Mouse (Mus musculus) megakaryocyte-erythroid progenitor cell, adult 5-6 weeks (primary cell): Measurements from ENCODE around the gene Foxn3. TPM values are rescaled to one million over a fixed set of nuclear protein-coding genes. Genes with fewer than 3 reads are reported as not detected.

Source experiments
- ATAC-seq: replicated peaks from 2 replicates; pipeline ENCODE4 v1.8.0; 2016; ENCODE audit warnings: mild to moderate bottlenecking, inconsistent platforms; ENCODE audit not compliant: severe bottlenecking, poor library complexity, low FRiP score, low TSS enrichment
- total RNA-seq, 2 experiments: library from RNA; stranded (forward) in 1 of 2; stranded (reverse) in 1 of 2; fragments of 200-1000, 215-1000 nt in 1 of 2; fragments of >200 nt in 1 of 2; fragmentation: Nextera tagmentation in 1 of 2; gene quantifications; 2 replicates each; pipeline ENCODE4 v1.2.3; 2014 to 2017

Foxn3 gene
- total RNA-seq (2014; fragmentation: Nextera tagmentation) = 118 and 140 TPM in 2 replicates
- 36.9 and 47.6 TPM in 2 replicates for total RNA-seq (2017)

DNA sequence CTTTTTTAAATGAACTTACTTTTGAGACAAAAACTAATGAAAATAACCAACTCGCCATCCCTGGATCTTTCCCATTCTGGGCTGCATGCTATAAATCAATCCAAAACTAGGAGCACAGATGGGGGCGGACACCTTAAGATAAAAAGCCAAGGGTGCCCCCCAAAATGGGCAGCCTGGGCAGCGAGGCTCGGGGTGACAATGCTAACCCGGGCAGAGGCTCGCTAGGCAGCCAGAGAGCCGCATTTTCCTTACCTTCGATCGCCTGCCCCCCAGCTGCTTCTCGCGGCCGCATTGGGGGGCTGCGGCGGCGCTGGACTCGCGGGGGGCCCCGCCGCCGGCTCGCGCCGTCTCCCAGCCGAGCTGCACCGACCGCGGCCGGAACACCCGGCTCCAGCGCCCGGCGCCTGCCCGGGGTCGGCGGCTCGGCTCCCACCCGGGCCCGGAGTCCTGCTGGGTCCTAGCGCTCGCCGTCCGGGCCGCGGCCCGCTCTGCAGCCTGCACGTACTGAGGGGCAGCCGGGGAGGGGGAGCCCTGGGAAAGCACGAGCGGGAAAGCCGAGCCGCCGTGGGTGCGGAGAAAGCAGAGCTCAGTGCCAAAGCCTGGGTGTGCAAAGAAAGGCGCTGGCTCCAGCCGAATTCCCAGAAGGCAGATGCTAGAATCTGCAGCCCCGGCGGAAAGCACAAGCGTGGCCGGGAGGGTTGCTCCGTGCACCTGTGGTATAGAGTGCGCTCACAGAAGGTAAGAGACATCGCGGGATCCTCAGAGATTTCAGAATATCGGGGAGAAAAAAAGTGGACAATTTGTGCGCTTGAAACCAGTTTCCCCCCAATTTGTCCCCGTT lies at the start of gene Foxn3:
Gene Foxn3 (minus strand): TSS at position 364 of the 841 bp plus-strand sequence.
- ATAC-seq = peak; percentile 43

DNA sequence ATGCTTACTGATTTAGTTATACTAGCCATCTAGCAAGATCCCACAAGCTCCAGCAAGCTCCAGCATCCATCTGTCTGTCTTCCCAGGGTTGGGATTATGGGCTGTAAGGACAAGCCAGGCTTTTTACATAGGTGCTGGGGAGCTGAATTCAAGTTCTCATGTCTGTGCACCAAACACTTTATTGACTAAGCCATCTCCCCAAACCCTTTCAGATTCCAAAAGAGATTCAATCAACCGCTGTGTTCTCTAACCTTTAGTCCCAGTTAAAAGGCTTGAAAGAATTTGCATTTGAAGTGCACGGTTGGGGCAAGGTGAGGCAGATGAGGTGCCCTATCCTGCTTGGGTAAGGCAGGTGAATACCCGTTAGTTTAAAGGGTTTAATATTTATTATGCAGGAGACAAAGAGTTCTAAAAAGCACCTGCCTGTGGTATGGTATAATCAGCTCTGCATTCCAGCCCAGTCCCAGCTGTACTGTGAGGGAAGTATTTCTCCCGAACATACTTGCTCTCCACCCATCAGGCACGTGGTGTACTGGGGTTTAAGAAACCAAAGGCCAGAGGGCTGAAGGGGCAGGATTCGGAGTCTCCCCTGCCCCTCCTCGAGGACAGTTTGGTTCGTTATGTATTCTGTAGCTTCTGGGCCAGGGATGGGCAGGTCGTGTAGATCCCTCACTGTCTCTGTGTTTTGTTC lies 48.9 kb upstream of the Foxn3 start:
- no peak for ATAC-seq

DNA sequence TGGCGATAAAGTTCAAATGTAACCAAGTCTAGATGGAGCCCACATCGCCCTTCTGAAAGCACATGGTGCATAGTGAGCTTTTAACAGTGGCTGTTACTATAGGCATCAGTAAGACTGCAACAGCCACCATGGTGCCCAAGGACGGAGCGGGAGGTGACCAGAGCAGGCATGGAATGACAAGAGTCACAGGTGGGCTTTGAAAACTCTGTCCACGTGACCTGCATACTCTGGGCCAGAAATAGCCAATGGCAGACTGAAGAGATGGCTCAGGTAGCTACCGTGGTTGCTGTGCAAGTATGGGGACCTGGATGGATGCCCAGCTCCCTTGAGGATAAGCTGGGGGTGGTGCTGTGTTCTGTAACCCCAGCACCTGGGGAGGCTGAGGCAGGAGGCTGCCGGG lies 47.5 kb upstream of the Foxn3 start:
- no peak for ATAC-seq

DNA sequence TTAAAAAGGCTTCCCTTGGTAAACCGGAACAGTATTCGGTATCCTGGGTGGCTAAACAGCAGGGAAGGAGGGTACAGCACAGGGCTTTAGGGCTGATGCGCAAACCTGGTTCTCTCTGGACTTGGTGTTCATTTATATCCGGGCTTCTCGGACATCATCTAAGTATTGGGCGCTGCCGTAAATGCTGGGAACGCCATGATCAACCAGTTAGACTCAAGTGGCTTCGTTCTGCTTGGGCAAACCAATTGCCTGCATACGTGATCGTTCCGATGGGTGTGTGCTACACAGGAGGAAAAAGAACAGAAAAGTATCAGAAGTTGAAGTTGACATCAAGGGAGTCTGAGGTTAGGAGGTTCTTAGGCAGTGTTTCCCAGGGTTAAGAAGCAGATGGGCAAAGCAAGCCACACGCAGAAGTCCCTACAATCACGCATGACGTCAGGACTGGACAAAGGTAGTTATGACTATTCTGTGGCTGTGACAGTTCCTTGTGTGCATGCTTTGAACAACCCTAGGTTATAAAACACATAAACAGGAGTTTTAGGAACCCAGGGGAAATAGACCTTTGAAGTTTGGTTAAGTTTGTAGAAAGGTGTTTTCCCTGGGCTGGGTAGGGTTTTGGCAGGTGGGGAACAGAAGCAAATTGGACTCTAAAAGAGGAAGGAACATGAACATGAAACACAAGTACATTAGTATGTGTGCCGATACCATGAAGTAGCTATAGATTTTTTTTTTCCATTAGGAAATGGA lies 46.9 kb upstream of the Foxn3 start:
- ATAC-seq = no peak

DNA sequence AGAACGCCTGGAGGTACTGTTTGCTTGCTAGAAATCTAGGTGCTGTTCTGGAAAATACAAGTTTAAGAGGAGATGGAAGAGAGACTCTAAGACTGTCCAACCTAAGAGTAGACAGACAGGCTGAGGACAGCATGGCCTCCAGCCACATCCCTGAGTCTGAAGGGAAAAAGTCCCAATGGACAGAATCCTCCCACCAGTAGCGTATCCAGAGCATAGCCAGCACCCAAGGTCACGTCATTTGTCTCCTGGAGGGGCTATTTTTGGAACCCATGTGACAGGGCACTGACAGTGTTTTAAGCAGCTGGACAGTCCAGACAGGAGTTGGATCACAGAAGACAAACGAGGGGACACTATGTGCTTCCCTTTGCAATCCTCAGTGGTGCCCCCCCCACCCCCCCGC lies 46.3 kb upstream of the Foxn3 start:
- ATAC-seq = no peak

DNA sequence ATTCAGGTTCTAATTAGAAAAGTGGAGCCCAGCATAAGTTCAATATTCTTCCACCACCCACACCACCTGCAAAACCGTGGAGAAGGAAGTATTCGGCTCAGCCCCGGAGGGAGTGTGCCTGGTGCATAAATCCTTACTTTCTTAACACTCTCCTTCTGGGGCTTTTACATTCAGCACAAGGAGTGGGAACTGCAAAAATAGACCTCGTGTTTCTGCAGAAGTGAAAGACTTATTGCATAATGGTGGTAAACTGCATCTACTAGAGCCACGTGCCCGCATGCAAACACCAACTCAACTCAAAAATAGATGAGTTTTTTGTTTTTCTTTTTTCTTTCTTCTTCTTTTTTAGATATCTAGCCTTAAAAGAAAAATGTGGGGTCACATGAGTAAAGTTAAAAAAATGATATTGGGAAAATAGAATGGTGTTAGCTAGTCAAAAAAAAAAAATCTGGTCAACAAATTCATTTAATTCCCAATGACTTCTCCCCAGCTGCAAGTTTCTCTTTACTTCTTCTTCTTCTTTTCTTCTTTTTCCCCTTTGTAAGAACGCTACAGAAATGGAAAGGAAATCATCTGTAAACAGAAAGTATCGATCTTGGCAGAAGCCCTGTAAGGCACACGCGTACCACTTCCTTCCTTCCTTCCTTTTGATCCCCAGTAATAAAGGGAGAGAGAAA lies 45.0 kb upstream of the Foxn3 start:
- ATAC-seq = no peak

DNA sequence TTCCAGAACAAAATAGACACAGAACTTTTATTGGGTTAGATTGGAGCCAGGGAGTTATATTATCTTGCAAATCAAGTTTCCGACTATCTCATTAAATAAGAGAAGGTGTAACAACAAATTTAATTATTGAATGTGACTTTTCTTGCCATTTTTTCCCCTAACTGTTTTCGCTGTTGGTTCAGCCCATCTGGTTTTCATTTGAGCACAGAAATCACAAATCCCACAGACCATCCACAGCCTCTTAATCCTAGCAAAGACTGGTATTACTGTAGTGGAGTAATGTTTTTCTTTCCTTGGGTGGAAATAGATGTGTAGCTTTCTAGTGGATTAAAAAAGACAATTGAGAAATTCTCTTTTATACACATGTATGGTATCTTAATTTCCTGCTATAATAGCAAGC lies 40.0 kb upstream of the Foxn3 start:
- ATAC-seq = no peak

DNA sequence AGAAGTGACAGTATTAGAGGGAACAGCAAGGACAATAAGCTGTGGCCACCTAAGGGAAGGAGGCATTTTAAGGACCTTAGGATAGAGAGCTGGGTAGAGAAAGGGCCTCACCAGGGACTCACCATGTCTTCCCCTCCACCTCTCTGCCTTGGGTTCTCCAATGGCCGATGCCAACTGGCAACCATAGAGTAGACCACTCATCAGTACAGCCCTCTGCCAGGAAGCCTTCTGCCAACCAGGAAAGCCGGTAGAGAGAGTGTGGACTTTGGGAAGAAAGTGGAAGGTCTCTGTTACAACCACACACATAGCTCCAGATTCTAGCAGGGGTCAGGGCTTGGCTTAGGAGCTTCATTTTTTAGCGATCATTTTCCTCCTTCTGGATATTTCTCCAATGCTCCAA lies 38.5 kb upstream of the Foxn3 start:
- ATAC-seq = no peak

DNA sequence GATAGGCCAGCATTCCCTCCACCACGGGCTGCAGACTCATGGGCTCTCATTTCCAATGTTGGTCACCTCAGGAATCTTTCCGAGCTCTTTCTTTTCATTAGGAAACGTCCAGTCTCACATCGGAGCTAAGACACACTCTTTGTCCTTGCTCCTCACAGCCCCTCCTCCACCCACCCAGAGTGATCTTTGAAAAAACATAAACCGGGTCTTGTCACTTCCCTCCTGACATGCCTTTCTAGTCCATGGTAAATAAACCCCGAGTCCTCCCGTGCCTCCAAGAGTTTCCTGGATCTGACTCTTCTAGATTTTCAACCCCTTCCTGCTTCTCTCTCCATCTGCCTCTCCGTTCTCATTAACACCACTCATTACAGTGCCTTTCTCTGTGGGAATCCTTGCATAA lies 38.0 kb upstream of the Foxn3 start:
- no peak for ATAC-seq

DNA sequence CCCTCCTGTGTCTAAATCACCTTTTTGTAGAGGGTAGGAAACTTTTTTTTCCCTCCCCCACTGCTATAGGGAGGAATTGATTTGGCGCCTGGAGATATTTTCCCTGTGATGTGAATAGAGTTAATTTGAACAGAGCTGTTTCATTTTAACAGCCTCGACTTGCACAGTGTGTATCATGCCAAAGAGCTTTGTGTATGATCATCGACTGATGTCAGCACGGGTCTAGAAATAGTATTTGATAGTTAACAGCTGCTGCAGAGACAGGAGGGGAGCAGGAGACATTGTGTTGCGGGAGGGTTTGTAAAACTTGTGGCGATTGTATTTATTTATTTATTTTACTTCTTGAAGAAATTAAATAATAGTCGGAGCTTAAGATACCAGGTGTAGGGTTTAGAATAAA lies 36.2 kb upstream of the Foxn3 start:
- no peak for ATAC-seq

DNA sequence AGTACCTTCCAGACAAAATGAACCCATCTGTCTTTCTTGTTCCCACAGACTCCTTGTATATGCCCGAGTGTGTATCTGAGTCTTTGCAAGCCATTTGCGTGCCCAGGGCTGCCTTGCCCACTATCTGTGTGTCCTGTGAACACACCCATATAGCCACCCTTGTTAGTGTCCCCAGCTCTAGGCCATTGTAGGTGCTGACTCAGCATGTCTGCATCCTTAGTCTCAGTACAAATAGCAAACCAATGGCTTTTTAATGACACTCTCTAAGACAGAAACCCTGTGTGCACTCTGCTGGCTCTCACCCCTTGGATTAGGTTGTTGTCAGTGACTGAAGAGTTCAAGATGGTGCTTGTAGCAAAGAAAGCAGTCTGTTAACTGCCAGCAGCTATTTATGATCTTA lies 33.0 kb upstream of the Foxn3 start:
- no peak for ATAC-seq

DNA sequence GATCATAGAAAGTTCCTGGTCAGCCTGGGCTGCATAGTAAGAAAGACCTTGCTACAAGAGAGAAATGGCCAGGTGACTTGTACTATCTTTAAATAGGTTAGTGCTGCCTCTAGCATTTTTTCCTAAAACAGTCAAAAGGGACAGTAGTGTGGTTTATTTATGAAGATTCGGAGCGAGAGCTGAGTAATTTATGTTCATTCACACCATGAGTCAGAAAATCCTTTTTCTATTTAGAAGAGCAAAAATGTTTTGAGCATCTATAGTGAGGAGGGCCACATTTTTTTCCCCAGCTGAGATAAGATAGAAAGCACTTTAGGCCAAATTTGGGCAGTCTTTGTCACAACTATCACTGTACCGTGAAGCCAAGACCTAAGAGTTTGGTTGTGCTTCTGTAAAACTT lies 24.0 kb upstream of the Foxn3 start:
- no peak for ATAC-seq

DNA sequence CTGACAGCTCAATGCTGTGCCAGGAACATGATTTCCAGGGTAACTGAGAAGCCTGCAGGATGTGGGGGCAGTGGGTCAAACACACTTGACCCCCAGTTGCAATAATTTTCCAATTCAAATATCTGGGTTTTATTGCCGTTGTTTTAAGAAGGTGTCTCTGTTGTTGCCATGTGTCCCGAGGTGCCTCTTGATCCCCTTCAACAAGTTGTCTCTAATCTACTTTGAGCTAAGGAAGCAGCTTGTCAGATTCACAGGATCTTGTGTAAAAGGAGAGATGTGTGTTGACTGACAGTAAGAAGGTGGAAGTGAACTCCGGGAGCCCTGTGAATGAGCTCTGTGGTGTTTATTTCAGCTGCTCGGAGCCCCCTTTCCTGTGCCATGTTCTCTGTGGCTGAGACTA lies 16.6 kb upstream of the Foxn3 start:
- ATAC-seq = no peak

DNA sequence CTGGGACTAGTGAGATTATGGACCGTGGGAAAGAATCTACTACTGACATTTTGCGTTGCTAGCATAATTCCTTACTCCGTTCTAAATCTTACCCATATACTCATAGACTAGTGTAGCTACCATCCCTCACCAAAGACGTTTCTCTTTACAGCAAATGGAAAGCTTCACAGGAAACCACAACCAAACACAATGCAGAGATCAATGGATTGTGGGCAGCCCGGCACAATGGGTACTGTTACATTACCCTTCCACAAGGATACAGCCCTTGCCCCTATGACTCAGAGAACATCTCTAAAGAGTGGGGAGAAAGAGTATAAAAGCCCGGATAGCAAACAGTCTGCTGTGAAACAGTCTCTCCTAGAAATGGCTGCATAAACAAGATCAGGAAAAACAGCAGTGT lies 13.3 kb upstream of the Foxn3 start:
- ATAC-seq = no peak

DNA sequence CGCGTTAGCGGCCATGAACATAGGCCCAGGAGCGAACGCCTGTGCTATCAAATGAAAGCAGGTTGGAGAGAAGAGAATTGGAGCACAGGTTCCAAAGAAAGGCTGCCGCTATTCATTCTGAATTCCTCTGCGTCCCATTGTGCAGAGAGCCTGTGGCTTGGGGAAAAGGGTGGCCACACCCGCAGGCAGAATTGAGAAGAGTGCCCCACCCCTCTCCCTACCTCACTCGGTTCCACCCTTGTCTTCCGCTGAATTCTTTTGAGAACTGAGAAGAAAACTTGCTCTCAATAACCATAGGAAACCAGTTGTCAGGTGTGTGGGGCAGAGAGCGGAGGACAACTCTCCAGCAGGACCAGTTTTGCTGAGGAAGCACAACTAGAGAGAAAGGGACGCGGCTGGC lies 10.9 kb upstream of the Foxn3 start:
- ATAC-seq = peak; percentile 49; the same call in 1 of the 2 replicates

DNA sequence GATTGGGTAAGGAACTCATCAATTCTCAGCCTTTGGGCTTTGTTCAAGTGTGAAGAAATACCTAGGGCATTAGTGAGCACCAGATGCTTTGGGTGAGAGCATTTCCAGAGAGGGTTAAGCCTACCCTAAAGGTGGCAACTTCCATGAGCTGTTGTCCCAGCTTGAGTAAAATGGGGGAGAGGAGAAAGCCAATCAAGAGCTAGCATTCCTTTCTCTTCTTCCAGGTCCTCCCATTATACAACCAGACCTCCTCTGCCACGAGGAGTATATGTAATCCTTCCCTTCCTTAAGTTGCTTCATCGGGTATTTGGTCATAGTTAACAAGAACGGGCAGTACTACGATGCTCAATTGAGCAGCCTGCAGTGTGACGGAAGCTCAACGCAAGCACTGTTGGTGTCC lies 9.7 kb upstream of the Foxn3 start:
- no peak for ATAC-seq

DNA sequence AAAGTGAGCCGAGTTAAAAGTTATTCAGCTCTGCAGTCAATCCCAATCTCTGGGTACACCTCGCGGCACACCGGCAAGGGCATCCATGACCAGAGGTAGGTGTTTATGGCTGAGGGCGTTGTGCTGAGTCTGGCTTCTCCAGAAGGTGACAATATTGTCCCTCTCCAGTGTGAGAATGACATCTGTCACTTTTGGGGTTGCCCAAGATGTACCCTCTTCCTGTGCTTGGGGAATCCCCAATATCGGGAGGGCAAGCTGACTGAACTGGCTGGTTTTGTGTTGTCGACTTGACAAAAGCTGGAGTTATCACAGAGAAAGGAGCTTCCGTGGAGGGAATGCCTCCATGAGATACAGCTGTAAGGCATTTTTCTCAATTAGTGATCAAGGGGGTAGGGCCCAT lies 8.6 kb upstream of the Foxn3 start:
- no peak for ATAC-seq

DNA sequence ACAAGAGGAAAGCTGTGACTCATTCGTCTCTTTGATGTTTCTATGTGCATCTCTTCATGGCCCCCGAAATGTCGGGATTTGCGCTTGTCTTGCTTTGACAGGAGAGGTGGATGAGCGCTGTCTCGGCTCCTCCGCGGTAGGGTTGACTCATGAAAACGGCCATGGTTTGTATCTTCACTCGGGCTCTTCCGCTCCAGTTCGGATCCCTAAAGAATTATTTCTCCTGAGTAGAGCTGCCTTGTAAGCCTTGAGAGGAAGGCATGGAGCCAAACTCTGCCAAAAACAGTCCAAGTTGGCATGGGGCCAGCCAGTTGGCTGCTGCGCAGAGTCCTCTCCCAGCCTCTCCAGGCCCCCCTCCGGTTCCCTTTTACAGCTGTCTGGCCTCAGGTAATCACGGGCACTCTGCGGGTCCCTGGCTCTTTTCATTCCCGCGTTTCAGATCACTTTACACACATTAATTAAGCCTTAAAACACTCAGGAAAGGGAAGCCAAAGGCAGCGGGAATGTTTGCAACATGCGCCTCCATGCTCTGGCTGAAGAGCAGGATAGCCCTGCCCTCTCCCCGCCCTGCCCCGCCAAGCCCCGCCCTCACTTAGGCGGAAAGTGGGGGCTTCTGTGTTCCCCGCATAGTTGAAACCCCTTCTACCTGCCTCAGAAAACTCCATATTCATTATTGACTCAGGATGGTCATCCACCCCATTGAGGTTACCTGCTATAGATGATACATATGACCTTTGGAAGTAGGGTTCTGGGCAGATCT lies 7.0 kb upstream of the Foxn3 start:
- no peak for ATAC-seq

DNA sequence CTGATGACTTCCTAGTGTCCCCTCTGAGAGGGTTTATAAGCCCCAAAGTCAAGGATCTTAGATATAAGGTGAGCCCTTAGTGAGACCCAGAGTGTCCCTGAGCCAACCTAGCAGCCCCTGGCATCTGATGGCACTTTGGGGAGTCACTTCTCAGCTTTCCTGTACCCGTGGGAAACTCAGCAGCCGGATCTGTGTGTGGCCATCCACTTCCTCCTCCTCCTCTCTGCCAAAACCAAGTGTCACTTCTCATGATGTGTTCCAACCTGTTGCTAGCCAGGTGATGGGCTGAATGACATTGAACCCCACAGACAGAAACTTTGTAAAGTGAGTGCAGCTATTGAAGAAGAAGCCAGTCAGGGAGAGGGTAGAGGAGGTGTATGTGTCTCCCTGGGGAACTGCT lies 2.2 kb upstream of the Foxn3 start:
- no peak for ATAC-seq
